Mouse (Mus musculus) frontal cortex, postnatal 36 days (tissue): ENCODE measurements around the gene Tfap4.
"Not testable (repeated sequence)": the region's sequence is repeated elsewhere in the genome, so short reads cannot be mapped to it uniquely, and the experiment has no call there.

ENCODE experiments used
- DNase-seq, 2 experiments: peaks; one replicate each; pipeline ENCODE4 v3.0.0; 2022; ENCODE audit warnings: low spot score in 2 of 2

The Tfap4 gene

DNA sequence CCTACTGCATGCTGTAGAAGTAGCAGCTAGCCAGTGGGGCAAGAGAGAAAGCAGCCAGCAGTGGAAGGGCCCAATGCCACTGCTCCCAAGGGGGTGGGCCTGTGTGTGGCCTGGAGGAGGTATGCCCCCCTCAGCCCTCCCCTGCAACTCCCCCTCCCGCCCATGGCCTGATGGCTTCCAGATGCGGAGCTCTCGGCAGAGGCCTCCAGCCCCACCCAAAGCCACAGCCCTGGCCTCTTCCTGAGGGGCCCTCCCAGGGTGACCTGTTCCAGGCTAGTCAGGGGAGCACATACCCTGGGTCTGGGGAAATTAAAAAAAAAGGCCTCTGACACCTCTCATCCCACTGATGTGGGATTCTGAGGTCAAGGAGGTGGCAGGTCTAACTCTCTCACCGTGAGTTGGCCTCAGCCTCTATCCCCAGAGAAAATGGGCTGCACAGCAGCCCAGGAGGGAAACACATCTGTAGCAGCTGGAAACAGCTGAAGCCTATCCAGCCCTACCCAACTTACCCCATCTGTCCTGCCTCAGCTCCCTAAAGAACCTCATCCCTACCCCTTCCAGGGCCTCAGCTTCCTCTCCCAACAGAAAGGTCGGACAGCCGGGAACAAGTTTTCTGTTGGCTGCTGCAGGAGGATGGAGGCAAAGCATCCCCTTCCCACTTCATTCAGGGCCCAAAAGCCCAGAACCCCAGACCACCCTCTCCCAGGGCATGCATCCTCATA is 6.7 kb downstream of the Tfap4 start:
- DNase-seq: no peak

DNA sequence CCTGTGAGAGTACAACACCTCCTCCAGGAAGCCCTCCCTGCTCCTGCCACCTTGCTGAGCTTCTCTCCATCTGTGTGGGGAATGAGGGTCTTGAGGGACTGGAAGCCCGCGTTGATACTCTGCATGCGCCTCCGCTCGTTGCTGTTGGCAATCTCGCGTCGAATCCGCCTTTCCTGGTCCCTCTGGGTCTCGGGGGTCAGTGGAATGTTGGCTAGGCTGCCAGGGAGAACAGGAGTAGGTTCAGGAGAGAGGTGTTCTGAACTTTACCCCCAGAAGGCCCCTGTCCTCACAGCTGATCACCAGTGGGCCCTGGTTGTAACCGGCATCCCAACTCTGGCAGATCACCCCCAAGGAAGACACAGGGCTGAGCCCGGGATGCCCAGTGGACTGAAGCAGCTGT is 7.8 kb downstream of the Tfap4 start:
- no peak for DNase-seq

DNA sequence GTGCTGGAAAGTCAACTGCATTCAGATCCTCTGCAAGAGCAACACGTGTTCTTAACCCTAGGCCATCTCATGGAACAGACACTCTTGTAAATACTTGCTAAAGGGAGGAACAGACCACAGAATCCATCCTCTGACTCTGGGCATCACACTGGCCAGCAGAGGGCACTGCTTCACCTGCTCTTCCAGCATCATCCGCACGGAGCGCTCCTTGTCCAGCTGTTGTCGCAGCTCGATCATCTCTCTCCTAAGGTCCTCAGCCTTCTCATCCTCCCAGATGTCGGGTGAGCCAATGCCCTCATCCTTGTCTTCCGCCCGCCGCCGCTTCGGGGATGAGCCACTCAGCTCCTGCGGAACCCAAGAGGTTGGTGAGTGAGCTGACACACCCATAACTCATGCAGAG is 8.6 kb downstream of the Tfap4 start:
- peak; percentile 54 to 73 for DNase-seq

DNA sequence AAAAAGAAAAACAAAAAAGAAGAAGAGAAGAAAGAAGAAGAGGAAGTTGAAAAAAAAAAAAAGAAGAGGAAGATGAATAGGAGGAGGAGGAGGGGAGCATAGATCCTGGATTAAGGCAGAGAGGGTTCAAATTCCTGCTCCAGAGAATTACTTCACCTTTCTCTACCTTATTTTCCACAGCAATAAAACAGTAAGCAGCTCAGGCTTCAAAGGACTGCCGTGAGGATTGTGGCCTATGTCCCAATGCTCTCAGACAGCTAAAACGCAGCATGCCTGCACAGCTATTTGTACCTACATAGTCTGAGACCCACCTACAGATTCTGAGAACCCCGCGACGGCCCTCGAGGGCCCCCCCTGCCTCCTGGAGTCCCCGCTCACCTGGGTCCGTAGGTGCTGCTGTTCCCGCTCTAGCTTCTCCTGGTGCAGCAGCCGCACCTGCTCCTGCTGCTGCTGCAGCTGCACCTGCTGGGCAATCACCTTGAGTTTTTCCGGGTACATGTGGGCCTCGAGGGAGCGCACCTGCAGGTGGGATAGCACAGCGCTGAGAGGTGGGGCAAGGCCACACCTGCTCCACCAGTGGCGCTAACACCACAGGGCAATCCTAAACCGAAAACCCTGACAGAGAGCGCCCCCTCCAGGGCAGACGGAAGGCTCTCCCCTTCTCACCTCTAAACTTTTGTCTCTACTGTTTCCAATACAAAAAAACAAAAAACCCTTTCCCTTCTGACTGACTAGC is 10.5 kb downstream of the Tfap4 start:
- no peak for DNase-seq

DNA sequence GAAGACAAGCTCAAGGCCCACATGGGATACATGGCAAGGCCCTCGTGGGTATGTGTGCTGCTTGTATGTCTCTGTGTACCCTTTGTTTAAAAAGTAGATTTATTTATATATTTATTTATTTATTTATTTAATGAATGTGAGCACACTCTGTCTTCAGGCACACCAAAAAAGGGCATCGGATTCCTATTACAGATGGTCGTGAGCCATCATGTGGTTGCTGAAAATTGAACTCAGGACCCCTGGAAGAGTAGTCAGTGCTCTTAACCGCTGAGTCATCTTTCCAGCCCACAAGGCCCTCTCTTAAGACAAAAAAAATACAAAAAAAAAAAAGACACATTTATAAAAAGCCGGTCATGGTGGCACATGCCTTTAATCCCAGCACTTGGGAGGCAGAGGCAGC is 12.0 kb downstream of the Tfap4 start:
- DNase-seq: no peak

DNA sequence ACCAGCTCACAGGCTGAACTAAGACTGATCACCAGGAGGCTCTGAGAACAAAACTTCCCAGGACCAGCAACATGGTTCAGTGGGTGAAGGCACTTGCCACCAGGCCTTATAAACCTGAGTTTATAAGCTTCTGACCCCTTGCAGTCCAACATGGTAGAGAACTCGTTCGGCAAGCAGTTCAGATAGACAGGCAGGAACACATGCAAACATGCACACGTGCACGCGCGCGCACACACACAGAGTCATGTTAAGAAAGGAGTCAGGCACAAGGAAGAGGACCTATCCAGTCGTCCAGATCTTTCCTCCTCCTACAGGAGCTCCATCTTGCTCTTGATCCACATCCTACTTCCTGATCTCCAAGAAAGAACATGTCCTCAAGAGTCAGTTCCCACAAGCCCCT is 12.8 kb downstream of the Tfap4 start:
- no peak for DNase-seq

DNA sequence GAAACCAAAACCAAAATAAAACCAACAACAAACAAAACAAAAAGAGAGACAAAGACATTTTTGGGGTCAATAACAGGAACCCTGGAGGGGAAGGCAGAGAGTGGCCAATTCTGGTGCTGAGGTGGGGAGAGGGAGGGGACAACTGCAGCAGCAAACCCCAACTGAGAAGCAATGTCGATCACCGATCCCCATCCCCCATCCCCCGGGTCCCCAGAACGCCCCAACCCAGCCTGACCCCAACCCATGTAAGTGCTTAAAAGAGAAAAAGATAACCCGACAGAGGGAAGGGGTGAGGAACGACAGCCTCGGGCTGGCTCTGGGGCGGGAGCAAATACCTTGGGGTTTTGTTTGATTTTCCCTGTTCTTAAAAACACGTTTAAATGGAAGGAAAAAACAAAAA is 14.8 kb downstream of the Tfap4 start:
- DNase-seq: no peak

DNA sequence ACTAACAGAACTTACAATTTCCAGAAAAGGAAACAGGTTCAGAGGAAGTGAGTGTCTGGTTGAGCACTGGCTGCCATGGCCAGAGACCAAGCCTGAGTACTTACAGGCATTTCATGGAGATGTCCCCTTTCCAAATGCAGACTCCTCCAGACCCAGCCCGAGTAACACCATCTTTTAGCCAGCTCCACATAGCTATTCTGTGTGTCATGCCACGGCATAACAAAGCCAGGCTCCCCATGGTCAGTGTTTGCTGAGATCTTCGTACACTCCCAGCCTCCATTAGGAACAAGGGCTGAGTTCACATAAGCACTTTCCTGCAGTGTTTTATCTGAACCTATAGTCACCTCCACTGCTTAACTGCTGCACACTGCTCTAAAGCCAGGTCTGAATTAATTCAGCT is 16.4 kb downstream of the Tfap4 start:
- DNase-seq: no peak

DNA sequence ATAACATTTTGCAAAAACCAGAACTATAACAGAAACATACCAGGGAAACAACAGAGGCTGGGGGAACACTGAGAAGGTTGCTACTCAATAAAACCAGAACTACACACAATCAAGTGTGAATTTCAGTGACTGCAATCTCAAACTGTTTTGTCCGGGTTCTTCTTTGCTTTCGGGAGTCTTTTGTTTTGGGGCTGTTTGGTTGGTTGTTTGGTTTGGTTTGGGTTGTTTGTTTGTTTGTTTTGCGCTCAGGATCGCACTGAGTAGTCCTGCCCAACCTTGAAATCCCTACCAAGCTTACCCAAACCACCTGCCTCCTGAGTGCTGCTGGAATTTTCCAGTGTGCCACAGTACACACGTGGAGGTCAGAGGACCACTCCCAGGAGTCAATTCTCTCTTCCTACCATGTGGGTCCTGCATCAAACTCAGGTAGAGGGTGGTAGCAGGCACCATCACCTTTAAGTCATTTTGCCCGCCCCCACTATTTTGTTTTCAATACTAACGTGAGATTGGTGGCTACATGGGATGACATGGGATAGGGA is 17.3 kb downstream of the Tfap4 start:
- DNase-seq: no peak

DNA sequence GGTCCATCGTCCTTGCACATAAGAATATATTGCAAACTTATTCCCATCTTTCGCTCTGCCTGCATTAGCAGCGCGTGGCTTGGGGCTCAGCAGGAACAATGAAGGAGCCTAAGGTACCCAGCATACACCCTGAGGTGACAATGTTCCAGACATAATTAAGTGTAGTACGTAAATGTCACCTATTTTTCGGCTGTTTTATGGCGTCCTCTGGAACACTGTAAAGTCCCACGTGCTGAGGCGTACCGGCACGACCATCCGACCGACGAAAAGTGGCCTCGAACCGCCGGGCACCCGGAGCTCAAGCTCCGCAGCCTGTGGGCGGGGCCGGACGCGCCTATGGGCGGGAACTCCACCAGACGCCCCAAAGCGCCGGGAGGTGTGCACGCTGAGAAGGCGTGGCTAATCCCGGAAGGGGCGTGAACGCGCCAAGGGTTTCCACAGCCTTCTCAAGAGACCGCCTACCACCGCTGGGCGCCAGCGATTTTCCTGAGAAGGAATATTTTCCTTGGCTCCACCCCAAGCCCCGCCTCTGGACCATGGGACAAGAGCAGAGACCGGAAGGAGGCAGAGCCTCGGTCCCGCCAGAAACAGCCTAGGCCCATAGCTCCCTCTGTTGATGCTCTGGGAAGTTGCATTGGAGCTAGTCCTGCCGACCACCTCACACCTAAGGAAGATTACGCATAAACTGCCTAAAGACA is 18.0 kb downstream of the Tfap4 start, which contains the start of gene Srl:
Gene Srl, minus strand, starts transcription at position 316 of the 698 bp plus-strand sequence.
- peak; percentile 99 to 100 for DNase-seq

DNA sequence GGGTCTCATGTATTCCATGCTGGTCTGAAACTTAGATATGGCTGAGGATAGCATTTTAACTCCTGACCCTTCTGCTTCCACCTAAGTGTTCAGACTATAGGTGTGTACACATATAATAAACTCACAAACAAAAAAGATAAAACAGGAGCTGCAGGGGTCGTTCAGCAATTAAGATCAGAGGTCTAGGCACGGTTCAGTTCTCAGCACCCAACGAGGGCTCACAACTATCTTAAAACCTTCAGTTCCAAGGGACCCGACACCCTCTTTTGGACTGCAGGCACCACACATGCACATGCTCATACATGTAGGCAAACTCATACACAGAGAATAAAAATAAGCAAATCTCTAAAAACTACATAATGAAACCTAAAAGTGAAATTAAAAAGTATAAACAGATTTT is 18.6 kb downstream of the Tfap4 start:
- no peak for DNase-seq

DNA sequence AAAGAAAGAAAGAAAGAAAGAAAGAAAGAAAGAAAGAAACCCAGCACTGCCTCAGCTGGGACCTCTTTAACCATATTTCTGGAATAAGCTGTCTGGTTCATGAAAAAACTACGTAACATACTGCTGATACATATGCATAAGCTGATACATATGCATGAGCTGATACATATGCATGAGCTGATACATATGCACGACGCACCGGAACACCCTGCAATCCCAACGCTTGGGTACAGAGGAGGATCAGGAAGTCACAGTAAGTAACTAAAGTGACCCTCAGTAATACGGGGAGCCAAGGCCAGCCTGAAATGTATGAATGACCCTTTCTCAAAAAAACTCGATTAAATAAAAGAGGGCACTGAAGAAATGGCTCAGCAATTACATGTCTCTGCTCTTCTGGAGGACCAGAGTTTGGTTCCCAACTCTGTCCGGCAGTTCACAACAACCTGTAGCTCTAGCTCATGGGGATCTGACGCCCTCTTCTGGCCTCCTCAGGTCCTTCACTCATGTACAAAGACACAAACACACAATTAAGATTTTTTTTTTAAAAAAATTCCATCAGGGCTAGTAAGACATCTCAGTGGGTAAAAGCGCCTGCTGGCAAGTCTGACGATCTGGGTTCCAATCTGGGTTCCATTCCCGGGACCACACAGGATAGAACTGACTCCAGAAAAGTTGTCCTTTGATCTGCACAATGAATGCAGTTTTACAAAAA is 19.4 kb downstream of the Tfap4 start:
- DNase-seq: no peak

DNA sequence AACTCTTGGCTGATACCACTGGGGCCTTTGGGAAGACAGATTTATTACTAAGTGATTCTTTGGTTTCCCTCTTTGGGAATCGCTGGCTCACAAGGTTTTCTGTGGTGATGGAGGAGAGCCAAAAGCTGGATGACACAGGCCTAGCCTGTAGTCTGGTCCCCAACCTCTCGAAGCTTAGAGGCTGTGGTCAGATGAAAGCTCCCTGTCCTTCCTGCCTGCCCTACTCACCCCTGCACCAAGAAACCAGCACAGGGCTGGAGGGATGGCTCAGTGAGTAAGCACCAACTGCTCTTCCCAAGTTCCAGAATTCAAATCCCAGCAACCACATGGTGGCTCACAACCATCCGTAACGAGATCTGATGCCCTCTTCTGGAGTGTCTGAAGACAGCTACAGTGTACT is 20.1 kb downstream of the Tfap4 start:
- no peak for DNase-seq

DNA sequence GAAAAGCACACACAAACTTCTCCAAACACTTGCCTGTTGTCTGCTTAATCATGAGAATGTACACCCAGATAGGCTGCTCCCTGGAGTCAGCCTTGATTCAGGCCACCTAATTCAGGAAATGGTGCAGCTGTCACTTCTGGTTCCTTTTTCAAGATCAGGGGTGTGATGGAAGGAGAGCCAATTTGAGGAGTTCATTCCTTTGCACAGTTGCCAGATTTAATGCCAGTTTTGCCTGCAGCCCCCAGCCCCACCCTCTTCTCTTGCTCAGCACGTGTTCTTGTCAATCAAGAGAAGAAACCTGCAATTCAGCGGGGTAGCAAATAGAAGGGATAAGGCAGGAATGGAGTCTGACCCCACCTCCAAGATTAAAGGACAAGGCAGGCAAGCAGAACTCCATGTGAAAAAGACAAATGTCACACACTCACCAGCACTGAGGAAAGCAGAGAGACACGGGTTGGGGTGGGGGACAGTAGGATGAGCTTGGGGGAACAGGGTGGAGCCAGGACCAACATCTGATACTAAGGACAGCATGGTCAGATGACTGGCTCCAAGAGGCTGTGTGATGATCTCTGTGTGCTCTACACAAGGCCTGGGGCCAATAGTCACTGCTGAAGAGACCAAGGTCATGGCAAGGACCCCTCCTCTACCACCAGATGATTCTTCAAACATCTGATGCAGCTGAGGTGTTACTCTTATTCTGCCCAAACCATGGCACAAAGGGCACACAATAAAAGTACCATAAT is 21.9 kb downstream of the Tfap4 start:
- DNase-seq: no peak

DNA sequence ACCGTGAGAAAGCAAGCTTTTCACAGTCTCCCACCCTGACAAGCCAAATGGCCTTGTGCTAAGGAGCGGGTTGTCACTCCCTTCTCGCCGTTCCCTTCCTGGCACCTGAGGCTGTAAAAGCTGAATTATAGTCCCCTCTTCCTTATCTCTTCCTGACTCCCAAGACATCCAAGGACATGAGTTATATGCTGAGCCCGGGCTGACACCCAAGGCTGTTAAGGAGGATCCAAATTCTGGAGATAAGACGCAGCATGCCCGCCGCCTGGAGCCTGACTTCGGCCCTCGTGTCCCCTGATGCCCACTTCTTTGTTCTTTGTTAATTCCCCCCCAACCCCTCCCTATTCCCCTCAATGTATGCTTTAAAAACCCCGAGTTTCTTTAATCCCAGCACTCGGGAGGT is 32.3 kb downstream of the Tfap4 start:
- not testable (repeated sequence) for DNase-seq

DNA sequence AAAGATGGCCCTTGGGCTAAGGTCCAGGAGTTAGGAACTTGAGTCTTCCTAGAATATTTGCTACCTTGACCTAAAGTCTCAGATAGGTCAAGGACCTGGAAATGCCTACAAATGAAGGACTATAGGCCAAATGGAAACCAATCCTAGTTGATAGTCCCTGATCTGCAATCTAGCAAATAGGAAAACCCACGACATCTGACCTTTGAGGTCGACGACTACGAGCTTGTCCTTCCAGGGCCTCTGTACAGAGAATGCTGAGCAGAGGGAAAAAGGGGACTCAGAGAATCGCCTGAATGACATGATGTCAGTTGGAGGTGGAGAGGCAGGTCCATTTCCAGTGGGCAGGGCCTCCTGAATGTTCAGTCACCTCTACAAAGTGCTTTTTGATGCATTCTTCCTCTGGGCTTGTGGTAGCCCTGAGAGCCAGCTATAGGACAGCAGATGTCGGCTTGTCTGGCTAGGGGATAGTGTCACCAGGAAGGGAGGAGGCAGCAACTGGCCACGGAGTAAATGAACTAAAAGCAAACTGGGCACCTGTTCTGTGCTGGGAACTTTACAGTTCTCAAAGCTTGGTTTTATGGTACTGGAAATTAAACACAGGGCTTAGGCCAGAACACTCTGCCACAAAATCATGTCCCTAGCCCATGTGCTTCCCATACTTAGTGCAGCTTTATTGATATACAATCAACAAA is 36.2 kb downstream of the Tfap4 start:
- DNase-seq: no peak

DNA sequence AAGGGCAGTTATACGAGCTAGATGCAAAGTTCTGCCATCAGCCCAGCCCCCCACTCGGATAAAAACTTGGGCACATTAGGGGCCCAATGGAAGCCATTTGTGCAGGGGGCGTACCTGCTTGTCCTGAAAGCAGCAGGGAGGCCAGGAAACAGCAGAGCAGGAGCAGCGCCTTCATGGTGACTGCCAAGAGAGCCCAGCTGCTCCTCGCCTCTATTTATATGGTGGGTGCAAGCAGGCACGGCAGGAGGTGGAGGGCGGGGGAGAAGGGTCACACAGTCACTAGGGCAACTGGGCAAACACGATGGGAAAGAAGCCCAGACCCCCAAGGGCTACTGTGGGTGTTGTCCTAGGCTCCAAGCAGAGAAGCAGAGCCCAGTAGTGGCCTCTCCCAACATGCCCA is 36.8 kb downstream of the Tfap4 start:
- no peak for DNase-seq

DNA sequence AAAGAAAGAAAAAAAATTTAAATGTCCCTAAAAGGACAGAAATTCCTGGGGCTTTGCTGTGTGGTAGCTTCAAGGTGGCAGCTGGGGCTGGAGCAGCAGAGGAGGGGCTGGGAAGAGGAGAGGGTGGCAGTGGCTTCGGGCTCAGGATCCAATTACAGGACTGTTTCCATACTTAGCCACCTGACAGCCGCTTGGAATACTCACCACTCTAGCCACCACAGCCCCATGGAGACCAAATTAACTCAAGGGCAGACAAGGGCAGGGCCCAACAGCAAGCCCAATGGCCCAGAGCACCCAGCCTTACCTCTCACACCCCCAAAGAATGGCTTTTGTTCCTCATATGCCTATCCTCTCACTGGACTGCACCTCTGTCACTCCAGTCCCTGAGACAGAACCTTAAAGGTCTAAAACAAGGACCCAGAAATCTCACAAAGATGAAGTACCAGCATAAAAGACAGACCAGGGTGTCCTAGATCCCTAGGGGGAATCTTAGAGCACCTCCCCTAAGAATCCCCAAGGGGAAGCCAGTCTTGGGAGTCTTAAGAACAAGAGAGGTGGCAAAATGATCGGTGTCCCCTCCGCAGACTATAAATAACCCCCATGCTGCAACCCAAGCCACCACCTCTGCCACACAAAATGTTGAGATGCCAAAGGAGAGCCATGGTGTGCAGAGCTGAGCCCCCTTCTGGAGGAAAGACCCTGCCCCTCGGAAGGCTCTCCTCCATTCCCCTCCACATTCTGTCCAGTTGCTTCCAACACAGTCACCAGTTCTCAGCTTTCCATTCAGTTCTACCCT is 37.7 kb downstream of the Tfap4 start:
- no peak for DNase-seq

DNA sequence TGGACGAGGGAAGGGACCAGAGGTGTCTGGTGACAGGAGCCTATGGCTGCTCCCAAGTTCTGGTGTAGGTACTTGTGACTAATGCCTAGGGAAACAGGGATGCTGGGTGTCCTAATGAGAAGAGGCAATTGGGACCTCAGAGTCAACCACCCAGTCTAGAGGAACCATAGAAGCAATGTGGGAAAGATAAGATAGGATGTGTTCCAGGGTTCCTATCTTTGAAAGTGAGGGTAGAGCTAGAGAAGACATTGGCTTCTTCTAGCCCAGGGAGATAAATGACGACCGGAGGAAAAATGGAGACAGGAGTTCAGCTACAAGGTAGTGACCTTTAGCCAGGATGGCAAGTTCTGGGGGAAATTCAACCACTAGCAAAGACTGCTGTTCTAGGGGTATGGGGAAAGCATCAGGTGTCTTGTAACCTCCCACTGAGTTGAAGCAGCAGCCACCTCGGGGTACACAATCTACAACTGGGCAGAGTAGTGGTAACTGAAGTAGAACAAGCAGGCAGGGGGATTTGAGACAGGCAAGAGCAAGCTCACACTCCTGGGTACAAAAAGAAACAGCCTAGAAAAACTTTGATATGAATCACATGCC is 38.5 kb downstream of the Tfap4 start:
- no peak for DNase-seq
